Mouse (Mus musculus) cerebellum, postnatal 25 days (tissue): ENCODE data around the gene Plekha5.

Experiments
- DNase-seq, 2 experiments: peaks; one replicate each; pipeline ENCODE4 v3.0.0; 2021; ENCODE audit warnings: mixed read lengths in 2 of 2

The Plekha5 gene

DNA sequence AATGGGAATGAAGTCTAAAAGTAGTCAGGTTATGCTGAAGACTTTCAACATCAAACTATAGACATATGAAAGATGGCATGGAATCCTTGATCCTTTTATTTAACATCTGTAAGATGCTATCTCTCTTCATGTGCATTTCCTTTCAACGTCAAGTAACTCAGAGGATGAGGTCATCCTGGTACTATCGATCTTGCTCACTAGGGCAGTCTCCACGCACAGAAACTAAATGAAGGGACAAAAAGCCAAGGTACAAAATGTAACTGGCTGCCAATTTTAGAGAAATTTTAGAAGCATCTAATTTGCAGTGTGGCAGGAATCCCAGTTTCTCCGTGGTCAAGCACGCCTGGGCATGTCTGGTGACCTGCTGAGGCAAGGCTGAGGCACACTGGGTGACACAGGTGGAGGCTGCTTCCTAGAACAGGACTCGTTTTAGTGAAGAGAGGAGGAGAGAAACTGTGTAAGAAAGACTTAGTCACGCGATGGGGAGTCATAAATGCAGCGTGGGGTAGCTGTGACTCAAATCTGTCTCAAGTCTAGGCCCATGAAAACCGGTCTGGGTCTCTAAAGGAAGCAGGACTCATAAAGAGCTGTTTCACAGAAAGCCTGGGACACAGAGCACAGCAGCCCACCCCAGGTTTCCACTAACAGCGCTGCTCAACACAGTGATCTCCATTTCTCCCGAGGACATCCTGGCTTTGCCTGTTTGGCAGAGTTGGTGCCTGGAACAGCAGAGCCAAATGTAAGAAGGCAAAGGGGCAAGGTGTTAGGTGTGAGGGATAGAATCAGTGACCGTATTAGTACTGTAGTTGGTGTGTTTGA lies 196.9 kb downstream of the Plekha5 start:
- DNase-seq = no peak

GRCm38 (mm10) chr6:140621622-140622021 lies 197.8 kb downstream of the Plekha5 start:
- DNase-seq = no peak

DNA sequence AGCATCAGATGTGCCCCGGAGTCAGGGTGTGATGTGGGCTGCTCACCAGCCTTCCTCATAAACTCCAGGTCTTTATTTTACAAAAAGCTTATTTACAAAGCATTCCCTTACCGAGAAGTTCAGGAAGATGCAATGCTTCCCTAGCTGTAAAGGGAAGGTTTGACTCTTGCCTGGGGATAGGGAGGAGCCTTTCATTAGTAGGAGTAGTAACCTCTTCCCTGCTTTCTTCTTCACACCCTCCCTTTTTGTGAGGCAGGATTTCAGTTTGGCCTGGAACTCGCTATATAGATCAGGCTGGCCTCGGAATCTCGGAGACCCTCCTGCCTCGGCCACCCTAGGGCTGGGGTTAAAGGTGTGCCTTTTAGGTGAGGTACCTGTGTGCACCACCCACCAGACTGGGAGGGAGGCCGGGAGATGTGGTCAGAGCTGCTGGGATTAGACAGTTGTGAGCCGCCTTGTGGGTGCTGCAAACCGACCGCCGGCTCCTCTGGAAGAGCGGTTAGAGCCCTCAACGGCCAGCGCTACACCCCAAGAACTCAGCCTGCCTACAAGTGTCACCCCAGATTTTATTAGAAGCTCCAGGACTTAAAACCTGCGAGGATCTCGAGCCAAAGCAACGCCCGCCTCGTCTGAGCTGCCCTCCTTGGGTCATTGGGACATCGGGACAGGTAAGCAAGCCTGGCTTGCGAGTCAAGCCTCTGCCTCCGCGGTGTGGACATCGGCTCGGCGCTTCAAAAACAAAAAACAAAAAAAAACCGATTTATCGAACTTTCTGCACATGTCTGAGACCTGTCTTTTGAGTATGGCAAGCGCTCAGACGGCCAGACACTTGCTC lies 198.8 kb downstream of the Plekha5 start, which contains the start of gene Aebp2:
Aebp2 (plus strand) TSS at position 273 of the 835 bp plus-strand sequence.
- DNase-seq = peak in 1 of 2 experiments; percentile 52

- DNase-seq = peak; percentile 96 to 98
Observed at GRCm38 (mm10) chr6:140623226-140624095, 199.6 kb downstream of the Plekha5 start.

GRCm38 (mm10) chr6:140624096-140625051 lies 200.5 kb downstream of the Plekha5 start:
- DNase-seq = peak; percentile 39 to 68

DNA sequence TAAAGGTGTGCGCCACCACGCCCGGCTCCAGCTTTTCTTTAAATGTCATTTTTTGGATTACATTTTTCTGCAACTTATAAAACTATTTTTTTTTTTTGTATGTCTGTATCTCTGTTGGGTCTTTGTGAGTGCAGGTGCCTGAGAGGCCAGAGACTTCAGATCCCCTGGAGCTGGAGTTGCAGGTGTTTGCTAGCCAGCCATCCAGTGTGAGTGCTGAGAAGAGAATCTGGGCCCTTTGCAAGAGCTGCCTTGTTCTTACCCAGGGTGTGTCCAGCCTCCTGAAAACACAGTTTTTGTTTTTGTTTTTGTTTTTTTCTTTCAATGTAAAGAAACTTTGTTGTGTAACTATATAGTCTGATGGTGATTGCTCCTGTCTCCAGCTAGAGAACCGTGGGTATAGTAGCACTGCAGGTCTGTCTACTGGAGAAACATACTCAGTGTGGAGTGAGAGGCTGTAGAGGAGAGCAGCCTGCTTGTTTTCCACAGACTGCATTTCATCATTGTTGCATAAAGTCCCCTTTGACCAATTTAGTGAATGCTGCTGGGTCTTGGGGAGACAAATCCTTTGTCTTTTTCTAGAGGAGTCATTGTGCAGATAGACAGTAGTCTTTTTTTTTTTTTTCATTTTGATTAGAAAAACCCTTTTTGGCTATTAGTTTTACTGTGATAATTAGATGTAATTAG lies 205.5 kb downstream of the Plekha5 start:
- no peak for DNase-seq

DNA sequence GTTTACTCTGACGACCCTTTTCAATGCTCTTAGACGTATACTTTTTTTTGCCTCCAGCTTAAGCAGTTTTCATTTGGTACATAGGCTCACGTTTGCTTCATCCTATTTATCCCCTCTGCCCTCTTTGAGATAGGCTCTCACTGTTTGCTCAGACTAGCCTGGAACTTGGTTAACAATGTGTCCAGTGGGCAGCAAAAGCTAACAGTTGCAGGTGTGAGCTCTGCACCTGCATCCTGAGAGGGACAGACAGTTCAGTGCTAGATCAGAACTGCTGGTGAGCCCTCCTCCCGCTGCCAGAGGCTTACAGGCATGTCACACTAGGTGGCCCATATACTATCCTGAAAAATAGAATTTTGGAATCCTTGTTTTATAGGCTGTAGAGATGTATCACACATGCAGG lies 206.5 kb downstream of the Plekha5 start:
- no peak for DNase-seq

- peak; percentile 57 to 77 for DNase-seq
Observed at GRCm38 (mm10) chr6:140633616-140634015, 209.8 kb downstream of the Plekha5 start.

- DNase-seq = no peak
Observed at GRCm38 (mm10) chr6:140636290-140636689, 212.4 kb downstream of the Plekha5 start.

DNA sequence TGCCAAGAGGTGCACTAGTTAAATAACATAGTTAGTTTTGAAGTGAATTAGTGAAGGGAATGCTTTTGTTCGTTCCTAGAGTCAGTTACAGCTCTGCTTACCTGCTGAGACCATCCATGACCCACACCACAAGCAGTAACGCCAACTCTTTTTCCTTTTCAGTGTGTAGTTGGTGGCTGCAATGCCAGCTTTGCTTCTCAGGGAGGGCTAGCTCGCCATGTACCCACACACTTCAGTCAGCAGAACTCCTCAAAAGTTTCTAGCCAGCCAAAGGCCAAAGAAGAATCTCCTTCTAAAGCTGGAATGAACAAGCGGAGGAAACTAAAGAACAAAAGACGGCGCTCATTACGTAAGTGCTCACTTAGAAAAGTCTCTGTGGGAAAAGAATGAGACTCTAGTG lies 218.2 kb downstream of the Plekha5 start:
- no peak for DNase-seq

- DNase-seq = no peak
Observed at GRCm38 (mm10) chr6:140642655-140643054, 218.8 kb downstream of the Plekha5 start.

DNA sequence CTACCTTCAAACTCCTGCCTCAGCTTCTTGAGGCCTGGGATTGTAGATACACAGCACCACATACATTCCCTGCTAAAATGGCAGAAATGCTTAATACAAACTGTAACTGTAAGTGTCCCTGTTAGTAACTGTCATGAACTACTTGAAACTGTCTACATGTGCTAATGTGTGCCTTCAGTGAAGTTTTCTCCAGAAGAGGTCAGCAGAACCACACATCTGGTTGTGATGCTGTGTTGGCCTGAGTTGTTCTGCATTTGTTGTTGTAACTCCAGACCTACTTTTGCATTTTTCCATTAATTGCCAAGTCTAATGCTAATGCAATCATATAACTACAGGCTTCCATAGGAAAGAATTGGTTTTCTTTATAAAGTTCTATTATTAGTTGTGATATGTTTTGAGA lies 222.1 kb downstream of the Plekha5 start:
- DNase-seq = no peak
